Mouse (Mus musculus) liver, embryonic 14.5 days (tissue): Measurements from ENCODE around the gene Ube2n. TPM values are rescaled to one million over a fixed set of nuclear protein-coding genes. Genes with fewer than 3 reads are reported as not detected.
A peak's percentile ranks its signal among the peaks of the same experiment; 100 is the strongest.

Experiments
- ATAC-seq: fragments of 200-750 bp; cut with Nextera tagmentation; 2 replicates; pipeline ENCODE4 v1.8.0; 2017; ENCODE audit warnings: moderate number of reproducible peaks, mild to moderate bottlenecking, moderate library complexity; ENCODE audit not compliant: insufficient read depth
- DNase-seq, 3 experiments: peaks; one replicate each; pipeline ENCODE4 v3.0.0-alpha.2; 2012 to 2013; ENCODE audit warnings: low read depth in 3 of 3, low spot score in 3 of 3
- H3K27ac ChIP-seq: fragments of 300-500 bp; sonication (generic); 2 replicates; pipeline ENCODE4 v1.5.1; 2014; ENCODE audit warnings: moderate library complexity, mild to moderate bottlenecking, control low read depth, inconsistent platforms
- H3K27me3 ChIP-seq: fragments of 300-500 bp; sonication (generic); 2 replicates; pipeline ENCODE4 v1.6.1; 2014; ENCODE audit warnings: mild to moderate bottlenecking, low read length, moderate library complexity; ENCODE audit not compliant: control insufficient read depth, insufficient read depth
- H3K36me3 ChIP-seq: fragments of 300-500 bp; sonication (generic); replicated peaks from 2 replicates; pipeline ENCODE4 v1.6.1; 2014; ENCODE audit warnings: low read depth; ENCODE audit not compliant: control insufficient read depth, insufficient read depth
- H3K4me1 ChIP-seq, 2 experiments: fragments of 200-500 bp in 1 of 2; fragments of 300-500 bp in 1 of 2; sonication (generic) in 1 of 2; replicated peaks; 2 replicates each; pipeline ENCODE4 v1.6.1; 2012 to 2014; ENCODE audit warnings: antibody characterized with exemption in 1 of 2, inconsistent platforms in 1 of 2, low read length in 1 of 2; ENCODE audit not compliant: control insufficient read depth in 2 of 2, insufficient read depth in 2 of 2
- H3K4me2 ChIP-seq: fragments of 300-500 bp; sonication (generic); 2 replicates; pipeline ENCODE4 v1.6.1; 2014; ENCODE audit warnings: low read depth, mild to moderate bottlenecking, control low read depth, moderate library complexity
- H3K4me3 ChIP-seq, 2 experiments: fragments of 200-500 bp in 1 of 2; fragments of 300-500 bp in 1 of 2; sonication (generic) in 1 of 2; 2 replicates each; pipeline ENCODE4 v1.5.1; 2012 to 2014; ENCODE audit warnings: low read depth in 2 of 2, low read length in 2 of 2, mild to moderate bottlenecking in 2 of 2, control low read depth in 1 of 2, inconsistent platforms in 1 of 2, moderate library complexity in 1 of 2; ENCODE audit not compliant: insufficient read depth in 1 of 2
- H3K9ac ChIP-seq: fragments of 300-500 bp; sonication (generic); replicated peaks from 2 replicates; pipeline ENCODE4 v1.6.1; 2014; ENCODE audit warnings: mild to moderate bottlenecking, control low read depth, moderate library complexity
- H3K9me3 ChIP-seq: fragments of 300-500 bp; sonication (generic); 2 replicates; pipeline ENCODE4 v1.6.1; 2016; ENCODE audit warnings: low read length, mixed read lengths; ENCODE audit not compliant: control insufficient read depth
- CTCF ChIP-seq: IDR thresholded peaks from 2 replicates; pipeline ENCODE4 v1.5.1; 2016; ENCODE audit warnings: antibody characterized with exemption, low read depth, control low read depth
- EP300 ChIP-seq: IDR thresholded peaks from 2 replicates; pipeline ENCODE4 v1.6.1; 2016; ENCODE audit warnings: antibody characterized with exemption, low read depth
- WGBS: fragments of 180-500 bp; shearing (Covaris S2); extraction: QIAGEN DNeasy Blood & Tissue Kit; methylation state at CpG from one replicate; pipeline ENCODE4 v1.1.7; 2014; ENCODE audit not compliant: insufficient replicate concordance; 5-methylcytosine and 5-hydroxymethylcytosine counted together
- polyA plus RNA-seq, 2 experiments: library from polyadenylated mRNA; depleted of rRNA in 1 of 2; stranded (reverse) in 1 of 2; unstranded in 1 of 2; fragments of >200 nt; fragmentation: Nextera tagmentation in 1 of 2; extraction: Ambion mirVana in 1 of 2; gene quantifications; 2 replicates each; pipeline versions ENCODE4 v1.2.1 to v1.2.3; 2012 to 2014

Gene Ube2n
- polyA plus RNA-seq, 2 experiments = 78.2 to 137 TPM

DNA sequence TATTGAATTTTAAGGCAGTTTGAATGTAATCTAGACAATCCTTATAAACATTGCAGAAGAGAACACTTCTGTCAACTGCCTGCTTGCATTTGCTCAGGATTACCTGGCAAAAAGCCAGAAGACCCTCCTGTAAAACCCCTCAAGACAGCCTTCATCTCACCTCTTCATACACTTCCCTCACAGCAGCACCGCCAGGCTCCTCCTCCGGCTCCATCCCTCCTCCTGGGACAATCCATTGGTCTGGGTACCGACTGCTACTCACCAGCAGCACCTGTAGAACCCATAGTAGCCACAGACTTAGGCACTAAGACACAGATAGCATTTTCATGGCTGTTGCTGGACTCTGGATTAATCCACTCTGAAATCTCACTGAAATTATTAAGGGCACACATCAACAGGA lies 37.4 kb downstream of the Ube2n start:
- H3K27me3 ChIP-seq = no peaks in the 10 kb centered on the region
- no peaks in the 10 kb centered on the region for H3K9me3 ChIP-seq
- no peak overlapping the region for H3K9ac ChIP-seq
- DNase-seq = no peak
- peaks cover 0 to 8% of the 10 kb centered on the region in 2 experiments; a peak in 2 of 4 replicates for H3K4me1 ChIP-seq
- H3K4me3 ChIP-seq = no peak overlapping the region
- no peak overlapping the region for H3K4me2 ChIP-seq
- TF ChIP-seq CTCF = no peak
- no peak for TF ChIP-seq EP300
- peaks cover 70% of the 10 kb centered on the region for H3K36me3 ChIP-seq
- no peak overlapping the region for H3K27ac ChIP-seq
- WGBS = 76% methylated on average over 3 of the region's 3 CpGs
- no peak for ATAC-seq

DNA sequence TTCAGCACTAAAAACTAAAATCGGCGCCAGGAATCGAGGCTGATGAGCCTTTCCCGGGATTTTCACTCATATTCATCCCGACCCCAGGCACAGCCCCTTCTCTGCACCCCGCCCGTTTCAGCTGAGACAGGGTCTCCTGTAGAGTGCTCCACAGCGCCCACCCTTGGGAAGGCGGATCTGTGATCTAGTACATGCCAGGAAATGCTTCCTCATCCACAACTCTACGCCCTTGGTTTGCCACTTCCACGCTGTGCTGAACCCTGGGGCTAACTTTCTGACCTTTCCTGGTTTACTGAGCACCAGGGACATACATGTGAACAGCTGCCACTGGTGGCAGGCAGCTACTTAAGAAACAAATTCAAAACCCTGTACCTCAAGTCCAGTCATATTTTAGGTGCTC lies 40.9 kb downstream of the Ube2n start:
- H3K9me3 ChIP-seq = no peaks in the 10 kb centered on the region
- H3K4me3 ChIP-seq = no peak overlapping the region
- no peak overlapping the region for H3K27ac ChIP-seq
- DNase-seq (no peak), ATAC-seq (no peak)
- WGBS = 89% methylated on average over 11 of the region's 11 CpGs
- H3K27me3 ChIP-seq = no peaks in the 10 kb centered on the region
- no peak for TF ChIP-seq EP300
- no peak for TF ChIP-seq CTCF
- peaks cover 66% of the 10 kb centered on the region for H3K36me3 ChIP-seq
- H3K4me2 ChIP-seq = no peak overlapping the region
- H3K9ac ChIP-seq = no peak overlapping the region
- H3K4me1 ChIP-seq = peaks cover 3 to 21% of the 10 kb centered on the region in 2 experiments

DNA sequence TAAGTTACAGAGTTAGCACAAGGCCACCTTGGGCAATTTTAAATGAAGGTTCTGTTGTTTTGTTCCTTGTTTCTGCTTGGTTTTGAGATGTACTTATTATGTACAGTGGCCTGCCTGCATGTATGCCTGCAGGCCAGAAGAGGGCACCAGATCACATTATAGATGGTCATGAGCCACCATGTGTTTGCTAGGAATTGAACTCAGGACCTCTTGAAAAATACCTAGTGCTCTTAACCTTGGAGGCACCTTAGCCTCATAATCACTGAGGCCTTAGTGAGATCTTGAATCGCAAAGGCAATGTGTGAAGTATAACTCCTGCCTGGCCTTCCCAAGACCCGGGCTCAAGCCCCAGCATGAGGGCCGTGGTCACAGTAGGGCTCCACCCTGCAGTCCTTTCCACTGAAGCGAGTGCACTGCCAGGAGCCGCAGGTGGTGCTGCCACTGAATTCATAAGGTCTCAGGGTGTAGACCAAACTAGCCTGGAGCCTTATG lies 42.4 kb downstream of the Ube2n start:
- ATAC-seq (peak; percentile 49; the same call in 1 of the 2 replicates), DNase-seq (no peak)
- 72% methylated on average over 5 of the region's 5 CpGs for WGBS
- no peak overlapping the region for H3K4me2 ChIP-seq
- H3K4me1 ChIP-seq = peaks cover 5 to 24% of the 10 kb centered on the region in 2 experiments
- no peaks in the 10 kb centered on the region for H3K27me3 ChIP-seq
- no peak overlapping the region for H3K27ac ChIP-seq
- H3K36me3 ChIP-seq = peaks cover 60% of the 10 kb centered on the region
- TF ChIP-seq EP300 (no peak), CTCF (peak; percentile 80)
- no peak overlapping the region for H3K4me3 ChIP-seq
- no peak overlapping the region for H3K9ac ChIP-seq
- no peaks in the 10 kb centered on the region for H3K9me3 ChIP-seq

DNA sequence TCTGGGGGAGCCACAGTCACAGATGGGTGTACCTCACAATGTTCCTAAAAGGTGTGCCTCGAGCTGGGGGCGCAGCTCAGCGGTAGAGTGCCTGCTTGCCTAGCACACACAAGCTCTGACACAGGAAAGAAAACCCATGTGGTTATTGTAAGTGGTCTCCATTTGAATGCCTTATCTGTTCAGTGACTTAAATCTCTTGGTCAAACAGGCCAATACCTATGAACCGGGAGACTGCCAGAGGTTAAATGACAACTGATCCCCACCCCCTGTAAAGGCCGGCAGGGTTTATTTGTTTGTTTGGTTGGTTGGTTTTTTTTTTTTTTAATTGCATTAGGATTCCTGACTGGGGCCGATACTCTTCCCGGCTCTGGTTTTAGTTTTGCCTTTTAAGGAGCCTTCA lies 44.5 kb downstream of the Ube2n start:
- Histone ChIP-seq H3K4me3 (peak overlapping the region in 1 of 2 experiments; percentile 20; a peak in 1 of 4 replicates), H3K9me3 (no peaks in the 10 kb centered on the region), H3K36me3 (peaks cover 55% of the 10 kb centered on the region), H3K4me2 (peak overlapping the region; percentile 63), H3K9ac (no peak overlapping the region), H3K27ac (no peak overlapping the region), H3K4me1 (peaks cover 5 to 22% of the 10 kb centered on the region in 2 experiments), H3K27me3 (no peaks in the 10 kb centered on the region)
- no peak for DNase-seq
- ATAC-seq = no peak
- TF ChIP-seq CTCF = no peak
- TF ChIP-seq EP300 = no peak
- WGBS = 72% methylated on average over 7 of the region's 7 CpGs

DNA sequence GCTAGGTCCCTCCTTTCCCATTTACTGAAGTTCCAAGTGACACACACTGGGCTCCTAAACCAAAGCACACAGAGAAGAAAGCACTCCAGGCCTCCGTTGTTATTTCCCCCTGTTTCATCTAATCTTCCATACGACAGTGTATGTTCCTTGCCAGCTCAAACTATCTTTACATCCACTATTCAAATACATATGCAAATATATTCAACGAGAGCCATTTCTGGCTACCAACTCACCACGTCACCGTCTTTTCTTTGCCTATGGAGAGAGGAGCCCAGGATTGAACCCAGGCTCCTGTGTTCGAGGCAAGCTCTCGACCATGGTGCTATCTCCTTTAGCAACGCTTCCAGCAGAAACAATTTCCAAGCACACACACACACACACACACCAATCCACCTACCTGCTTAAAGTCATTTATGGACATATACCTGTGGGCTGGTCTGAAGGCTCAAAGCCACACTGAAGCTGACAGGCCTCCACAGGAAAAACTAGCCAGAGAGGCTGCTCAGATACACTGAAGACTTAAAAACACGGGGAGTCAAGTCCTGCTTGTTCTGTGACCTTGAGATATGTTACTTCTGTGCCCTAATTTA lies 45.5 kb downstream of the Ube2n start:
- H3K4me3 ChIP-seq = peak overlapping the region; percentile 29 to 98
- DNase-seq (no peak), ATAC-seq (no peak)
- no peaks in the 10 kb centered on the region for H3K9me3 ChIP-seq
- no peaks in the 10 kb centered on the region for H3K27me3 ChIP-seq
- peaks cover 11 to 29% of the 10 kb centered on the region in 2 experiments for H3K4me1 ChIP-seq
- WGBS = 79% methylated on average over 9 of the region's 9 CpGs
- H3K36me3 ChIP-seq = peaks cover 53% of the 10 kb centered on the region
- H3K27ac ChIP-seq = peak overlapping the region; percentile 20
- TF ChIP-seq CTCF (no peak), EP300 (no peak)
- H3K9ac ChIP-seq = peak overlapping the region; percentile 37
- H3K4me2 ChIP-seq = peak overlapping the region; percentile 63
